Mouse (Mus musculus): ENCODE results near the gene Ccdc171. TPM values are rescaled to one million over a fixed set of nuclear protein-coding genes. Genes with fewer than 3 reads are reported as not detected.

Ccdc171 gene
- polyA plus RNA-seq, 1 experiment from 2014 or later = 3.3 TPM

DNA sequence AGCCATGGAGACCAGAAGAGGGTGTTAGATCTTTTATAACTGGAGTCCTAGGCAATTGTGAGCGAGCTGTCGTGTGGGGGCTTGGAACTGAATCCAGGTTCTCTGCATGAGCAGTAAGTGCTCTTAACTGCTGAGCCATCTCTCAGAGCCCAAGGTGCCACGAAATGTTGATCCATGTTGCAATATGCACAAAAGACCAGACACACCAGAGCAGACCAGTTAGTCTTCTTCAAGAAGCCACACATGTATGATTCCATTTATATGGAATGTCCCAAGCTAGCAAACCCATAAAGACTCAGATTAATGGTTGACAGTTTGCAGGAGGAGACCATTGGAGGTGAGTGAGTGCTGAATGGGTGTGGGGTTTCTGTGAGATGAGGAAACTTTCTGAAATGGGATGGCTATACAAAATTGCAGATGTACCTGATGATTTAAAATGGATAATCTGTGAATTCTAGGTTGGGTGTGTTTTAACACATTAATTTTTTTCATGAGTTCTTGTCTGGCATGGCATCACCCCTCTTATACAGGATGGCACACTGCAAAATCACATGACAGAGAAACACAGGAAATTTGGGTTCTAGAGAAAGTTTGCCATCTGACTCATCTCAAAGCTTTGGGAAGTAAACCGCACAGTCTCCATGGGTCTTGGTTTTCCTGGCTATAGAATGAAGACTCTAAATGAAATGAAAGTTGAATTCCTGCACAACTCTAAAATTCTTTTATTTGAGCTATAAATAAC lies 304.5 kb downstream of the Ccdc171 start:
- ATAC-seq = no peak
- WGBS = 87% methylated on average over 4 of the region's 4 CpGs
- H3K9ac ChIP-seq (ENCODE audit: low read depth, low read length) = no peak overlapping the region
- no peak overlapping the region for H3K27ac ChIP-seq (ENCODE audit: low read depth, low read length)
- H3K9me3 ChIP-seq (ENCODE audit: control insufficient read depth, low read length) = no peaks in the 10 kb centered on the region
- no peaks in the 10 kb centered on the region for H3K36me3 ChIP-seq (ENCODE audit: control insufficient read depth, insufficient read depth, low read length)
- no peak overlapping the region for H3K4me3 ChIP-seq (ENCODE audit: low read length)
- H3K4me1 ChIP-seq (ENCODE audit: control insufficient read depth, insufficient read depth, low read depth, low read length) = no peaks in the 10 kb centered on the region
- H3K4me2 ChIP-seq (ENCODE audit: low read length) = no peak overlapping the region
- H3K27me3 ChIP-seq (replicated peaks; ENCODE audit: control insufficient read depth, insufficient read depth, low read length) = no peaks in the 10 kb centered on the region

DNA sequence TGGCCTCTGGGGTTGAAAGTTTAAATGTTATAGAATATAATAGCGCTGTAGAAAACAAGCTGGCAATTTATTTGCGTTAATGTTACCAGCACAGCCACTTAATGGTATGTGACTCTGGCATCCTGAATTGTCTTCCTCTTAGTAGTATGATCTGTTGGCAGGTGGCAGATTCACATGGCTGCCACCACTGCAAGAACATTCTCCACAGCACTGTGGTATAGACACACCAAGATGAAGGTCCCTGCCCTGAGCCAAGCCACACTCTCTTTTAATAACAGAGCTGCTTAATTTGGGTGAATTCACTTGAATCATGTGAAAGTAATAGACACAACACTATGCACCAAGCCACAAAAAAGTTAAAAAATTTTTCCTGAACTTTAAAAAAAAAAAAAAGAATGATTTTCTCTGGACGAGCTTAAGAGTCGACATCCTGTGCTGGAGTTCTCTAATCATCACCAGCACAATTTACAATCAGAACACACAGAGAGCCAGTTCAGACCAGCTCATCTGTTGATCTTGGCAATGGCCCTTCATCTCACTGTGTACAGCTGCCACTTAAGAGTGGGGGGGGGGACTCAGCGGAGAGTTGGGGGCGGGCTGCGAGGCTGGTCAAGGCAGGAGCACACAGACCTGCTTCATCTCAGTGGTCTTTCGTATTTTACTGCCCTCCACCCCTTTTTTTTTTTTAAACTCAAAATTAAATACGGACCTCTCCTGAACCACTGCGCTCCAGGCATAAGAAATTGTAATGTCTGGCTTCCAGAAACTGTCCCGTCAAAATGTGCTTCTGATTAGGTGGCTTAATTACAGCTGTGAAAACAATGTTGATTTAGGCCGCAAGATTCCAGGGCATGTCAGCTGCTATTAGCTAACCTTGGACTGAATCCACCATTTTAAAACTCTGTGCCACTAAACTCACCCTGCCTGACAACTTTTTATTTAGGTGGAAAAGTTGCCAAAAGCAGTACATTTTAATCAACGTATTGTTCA lies 305.8 kb downstream of the Ccdc171 start:
- no peak overlapping the region for H3K27ac ChIP-seq (ENCODE audit: low read depth, low read length)
- no peak overlapping the region for H3K9ac ChIP-seq (ENCODE audit: low read depth, low read length)
- no peaks in the 10 kb centered on the region for H3K36me3 ChIP-seq (ENCODE audit: control insufficient read depth, insufficient read depth, low read length)
- peak overlapping the region; percentile 27; the same call in 1 of the 2 replicates for H3K4me2 ChIP-seq (ENCODE audit: low read length)
- 55% methylated on average over 13 of the region's 13 CpGs for WGBS
- no peaks in the 10 kb centered on the region for H3K9me3 ChIP-seq (ENCODE audit: control insufficient read depth, low read length)
- no peaks in the 10 kb centered on the region for H3K27me3 ChIP-seq (replicated peaks; ENCODE audit: control insufficient read depth, insufficient read depth, low read length)
- no peaks in the 10 kb centered on the region for H3K4me1 ChIP-seq (ENCODE audit: control insufficient read depth, insufficient read depth, low read depth, low read length)
- H3K4me3 ChIP-seq (ENCODE audit: low read length) = no peak overlapping the region
- peak; percentile 88 for ATAC-seq

DNA sequence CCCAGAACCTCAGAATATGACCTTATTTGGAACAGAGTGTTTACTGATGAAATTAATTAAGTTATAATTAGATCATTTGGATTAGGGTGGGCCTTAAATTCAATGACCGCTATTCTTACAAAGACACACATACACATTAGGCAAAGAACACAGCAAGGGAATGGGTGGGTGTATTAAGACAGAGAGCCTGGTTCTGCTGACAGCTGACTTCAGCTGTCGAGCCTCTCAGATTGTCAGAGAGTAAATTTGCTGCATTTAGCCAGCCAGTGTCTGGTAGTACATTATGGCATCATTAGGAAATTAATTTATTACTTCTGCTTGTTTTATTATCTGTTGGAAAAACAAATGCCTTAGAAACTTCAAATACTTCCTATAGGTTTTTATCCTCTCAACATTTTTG lies 313.7 kb downstream of the Ccdc171 start:
- Histone ChIP-seq H3K4me2 (ENCODE audit: low read length) (no peak overlapping the region), H3K4me3 (ENCODE audit: low read length) (no peak overlapping the region), H3K27me3 (replicated peaks; ENCODE audit: control insufficient read depth, insufficient read depth, low read length) (no peaks in the 10 kb centered on the region), H3K36me3 (ENCODE audit: control insufficient read depth, insufficient read depth, low read length) (no peaks in the 10 kb centered on the region), H3K9me3 (ENCODE audit: control insufficient read depth, low read length) (no peaks in the 10 kb centered on the region), H3K27ac (ENCODE audit: low read depth, low read length) (no peak overlapping the region), H3K4me1 (ENCODE audit: control insufficient read depth, insufficient read depth, low read depth, low read length) (no peaks in the 10 kb centered on the region), H3K9ac (ENCODE audit: low read depth, low read length) (no peak overlapping the region)
- WGBS = 59% methylated on average over 2 of the region's 2 CpGs
- ATAC-seq = no peak

DNA sequence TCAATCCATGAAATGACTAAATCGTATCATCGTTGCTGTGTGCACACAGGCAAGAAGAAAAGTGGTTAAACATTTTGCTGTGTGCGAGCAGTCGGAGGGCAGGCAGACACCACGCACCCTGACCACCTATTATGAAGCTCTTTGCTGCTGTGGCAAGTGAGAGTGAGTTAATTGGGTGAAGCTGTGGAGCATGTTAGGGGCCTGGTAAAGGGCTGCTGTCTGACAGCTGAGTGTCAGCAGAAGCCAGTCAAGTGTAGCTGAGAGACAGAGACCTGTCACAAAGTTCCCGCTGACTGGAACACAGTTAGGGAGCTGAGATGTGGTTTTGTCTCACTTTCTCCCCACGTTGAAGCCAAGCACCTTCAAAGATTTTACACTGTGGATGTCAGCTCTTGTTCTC lies 321.0 kb downstream of the Ccdc171 start:
- 46% methylated on average over 7 of the region's 7 CpGs for WGBS
- Histone ChIP-seq H3K27me3 (replicated peaks; ENCODE audit: control insufficient read depth, insufficient read depth, low read length) (no peaks in the 10 kb centered on the region), H3K9ac (ENCODE audit: low read depth, low read length) (no peak overlapping the region), H3K27ac (ENCODE audit: low read depth, low read length) (no peak overlapping the region), H3K36me3 (ENCODE audit: control insufficient read depth, insufficient read depth, low read length) (no peaks in the 10 kb centered on the region), H3K4me3 (ENCODE audit: low read length) (no peak overlapping the region), H3K9me3 (ENCODE audit: control insufficient read depth, low read length) (no peaks in the 10 kb centered on the region), H3K4me2 (ENCODE audit: low read length) (no peak overlapping the region), H3K4me1 (ENCODE audit: control insufficient read depth, insufficient read depth, low read depth, low read length) (no peaks in the 10 kb centered on the region)
- no peak for ATAC-seq

DNA sequence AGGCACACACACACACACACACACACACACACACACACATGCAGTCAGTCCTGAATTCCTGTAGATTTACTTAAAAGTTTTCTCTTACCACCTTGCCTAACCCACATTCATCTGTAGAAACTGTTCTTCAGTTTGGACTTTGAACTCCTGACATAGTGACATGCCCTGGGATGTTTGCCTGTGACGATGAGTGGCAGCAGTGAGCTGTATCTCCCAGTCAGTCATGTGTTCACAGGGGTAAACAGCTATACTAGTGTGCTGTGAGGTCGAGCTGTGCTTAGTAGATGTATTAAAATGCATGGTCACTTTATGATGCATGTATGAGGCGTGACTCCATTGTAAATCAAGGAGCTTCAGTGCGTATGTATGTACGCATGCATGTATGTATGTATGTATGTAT lies 328.5 kb downstream of the Ccdc171 start:
- 90% methylated on average over 5 of the region's 5 CpGs for WGBS
- Histone ChIP-seq H3K9ac (ENCODE audit: low read depth, low read length) (no peak overlapping the region), H3K9me3 (ENCODE audit: control insufficient read depth, low read length) (0 out of 2 replicates have a peak, but pooled peaks cover 2% of the 10 kb centered on the region), H3K27ac (ENCODE audit: low read depth, low read length) (no peak overlapping the region), H3K4me3 (ENCODE audit: low read length) (no peak overlapping the region), H3K27me3 (replicated peaks; ENCODE audit: control insufficient read depth, insufficient read depth, low read length) (no peaks in the 10 kb centered on the region), H3K4me2 (ENCODE audit: low read length) (no peak overlapping the region), H3K36me3 (ENCODE audit: control insufficient read depth, insufficient read depth, low read length) (no peaks in the 10 kb centered on the region), H3K4me1 (ENCODE audit: control insufficient read depth, insufficient read depth, low read depth, low read length) (no peaks in the 10 kb centered on the region)
- ATAC-seq = no peak

DNA sequence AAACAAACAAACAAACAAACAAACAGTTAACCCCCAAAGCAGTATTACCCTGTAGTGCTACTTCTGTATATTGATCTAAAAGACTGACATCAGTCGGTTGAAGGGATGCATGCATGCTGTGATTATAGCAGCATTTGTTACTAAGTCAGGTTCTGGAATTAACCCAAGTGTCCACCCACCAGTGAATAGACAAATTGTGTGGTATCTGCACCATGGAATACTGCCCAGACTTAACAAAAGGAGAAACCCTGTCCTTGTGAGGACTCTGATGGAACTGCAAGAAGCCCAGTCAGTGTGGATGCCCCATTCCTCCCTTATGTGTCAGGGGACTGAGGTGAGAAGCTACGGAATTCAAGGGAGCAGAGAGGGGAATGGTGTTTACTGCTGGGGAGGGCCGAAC lies 336.4 kb downstream of the Ccdc171 start:
- no peak overlapping the region for H3K27ac ChIP-seq (ENCODE audit: low read depth, low read length)
- H3K27me3 ChIP-seq (replicated peaks; ENCODE audit: control insufficient read depth, insufficient read depth, low read length) = no peaks in the 10 kb centered on the region
- no peaks in the 10 kb centered on the region for H3K36me3 ChIP-seq (ENCODE audit: control insufficient read depth, insufficient read depth, low read length)
- 57% methylated on average over 3 of the region's 3 CpGs for WGBS
- H3K4me3 ChIP-seq (ENCODE audit: low read length) = no peak overlapping the region
- 0 out of 2 replicates have a peak, but pooled peaks have one; percentile 37 for ATAC-seq
- no peak overlapping the region for H3K9ac ChIP-seq (ENCODE audit: low read depth, low read length)
- no peaks in the 10 kb centered on the region for H3K4me1 ChIP-seq (ENCODE audit: control insufficient read depth, insufficient read depth, low read depth, low read length)
- no peak overlapping the region for H3K4me2 ChIP-seq (ENCODE audit: low read length)
- no peaks in the 10 kb centered on the region for H3K9me3 ChIP-seq (ENCODE audit: control insufficient read depth, low read length)

DNA sequence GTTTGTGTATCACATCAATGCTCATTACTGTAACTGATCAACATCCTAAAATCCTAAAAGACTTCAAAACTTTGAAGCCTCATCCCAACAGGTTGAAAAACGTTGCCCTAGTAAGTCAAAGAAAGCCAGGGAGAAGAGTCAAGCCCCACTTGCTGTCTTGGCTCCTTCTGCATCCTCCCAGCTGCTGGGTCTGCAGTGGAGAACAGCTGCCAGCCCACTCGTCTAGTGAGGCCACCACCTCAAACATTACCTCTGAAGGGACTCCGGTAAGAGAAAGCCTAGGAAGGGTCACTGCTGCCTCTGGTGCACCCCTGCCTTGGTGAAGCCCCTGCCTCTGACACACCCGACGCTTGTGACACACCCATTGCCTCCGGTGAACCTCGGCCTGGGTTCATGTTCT lies 336.9 kb downstream of the Ccdc171 start:
- H3K4me2 ChIP-seq (ENCODE audit: low read length) = no peak overlapping the region
- 78% methylated on average over 7 of the region's 7 CpGs for WGBS
- no peaks in the 10 kb centered on the region for H3K27me3 ChIP-seq (replicated peaks; ENCODE audit: control insufficient read depth, insufficient read depth, low read length)
- H3K4me3 ChIP-seq (ENCODE audit: low read length) = no peak overlapping the region
- H3K9me3 ChIP-seq (ENCODE audit: control insufficient read depth, low read length) = no peaks in the 10 kb centered on the region
- no peak overlapping the region for H3K27ac ChIP-seq (ENCODE audit: low read depth, low read length)
- no peaks in the 10 kb centered on the region for H3K36me3 ChIP-seq (ENCODE audit: control insufficient read depth, insufficient read depth, low read length)
- no peak overlapping the region for H3K9ac ChIP-seq (ENCODE audit: low read depth, low read length)
- ATAC-seq = no peak
- H3K4me1 ChIP-seq (ENCODE audit: control insufficient read depth, insufficient read depth, low read depth, low read length) = no peaks in the 10 kb centered on the region

DNA sequence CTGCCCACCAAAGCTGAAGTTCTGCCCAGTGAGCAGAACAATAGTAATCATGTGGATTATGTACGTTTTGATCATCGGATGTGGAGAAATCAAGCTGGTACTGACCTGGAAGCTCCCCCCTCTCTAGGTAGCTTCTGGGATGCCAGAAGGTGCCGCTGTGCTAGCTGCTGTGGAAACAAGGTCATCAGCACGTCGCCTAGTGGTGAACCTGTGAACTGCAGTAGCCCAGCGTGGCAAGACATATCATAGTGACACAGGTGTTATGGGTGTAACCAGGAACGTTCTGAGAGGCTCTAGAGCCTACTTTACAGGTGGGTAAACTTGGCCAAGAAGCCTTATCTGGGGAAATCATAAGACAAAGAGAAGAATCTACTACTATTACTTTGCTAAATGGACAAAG lies 351.3 kb downstream of the Ccdc171 start:
- no peak overlapping the region for H3K4me3 ChIP-seq (ENCODE audit: low read length)
- no peaks in the 10 kb centered on the region for H3K4me1 ChIP-seq (ENCODE audit: control insufficient read depth, insufficient read depth, low read depth, low read length)
- no peak overlapping the region for H3K9ac ChIP-seq (ENCODE audit: low read depth, low read length)
- no peak overlapping the region for H3K27ac ChIP-seq (ENCODE audit: low read depth, low read length)
- WGBS = 66% methylated on average over 7 of the region's 7 CpGs
- no peaks in the 10 kb centered on the region for H3K36me3 ChIP-seq (ENCODE audit: control insufficient read depth, insufficient read depth, low read length)
- no peak for ATAC-seq
- no peaks in the 10 kb centered on the region for H3K9me3 ChIP-seq (ENCODE audit: control insufficient read depth, low read length)
- no peaks in the 10 kb centered on the region for H3K27me3 ChIP-seq (replicated peaks; ENCODE audit: control insufficient read depth, insufficient read depth, low read length)
- no peak overlapping the region for H3K4me2 ChIP-seq (ENCODE audit: low read length)

DNA sequence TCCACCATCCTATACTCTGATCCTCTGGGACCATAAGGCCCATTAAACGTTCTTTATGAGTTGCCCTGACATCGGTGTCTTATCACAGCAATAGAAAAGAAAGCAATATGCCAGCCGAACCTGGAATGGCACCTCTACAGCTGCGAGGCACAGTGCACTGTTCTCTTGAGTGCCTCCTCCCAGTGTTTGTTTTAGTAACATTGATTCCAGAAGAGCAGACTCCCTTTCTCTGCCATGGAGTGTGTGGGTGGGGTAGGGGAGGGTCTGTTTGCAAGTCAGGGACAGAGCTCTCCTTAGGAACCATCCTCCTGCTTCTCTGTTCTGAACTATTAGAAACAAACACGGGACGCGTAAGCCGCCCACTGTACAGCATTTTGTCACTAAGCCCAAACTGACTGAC lies 352.9 kb downstream of the Ccdc171 start:
- Histone ChIP-seq H3K36me3 (ENCODE audit: control insufficient read depth, insufficient read depth, low read length) (no peaks in the 10 kb centered on the region), H3K4me2 (ENCODE audit: low read length) (no peak overlapping the region), H3K4me1 (ENCODE audit: control insufficient read depth, insufficient read depth, low read depth, low read length) (no peaks in the 10 kb centered on the region), H3K27ac (ENCODE audit: low read depth, low read length) (no peak overlapping the region), H3K4me3 (ENCODE audit: low read length) (no peak overlapping the region), H3K9ac (ENCODE audit: low read depth, low read length) (no peak overlapping the region), H3K27me3 (replicated peaks; ENCODE audit: control insufficient read depth, insufficient read depth, low read length) (no peaks in the 10 kb centered on the region), H3K9me3 (ENCODE audit: control insufficient read depth, low read length) (no peaks in the 10 kb centered on the region)
- WGBS = 74% methylated on average over 8 of the region's 8 CpGs
- ATAC-seq = no peak

Measured in hindbrain, embryonic 16.5 days (tissue).